Mouse (Mus musculus) brain, adult 2 months (tissue): ENCODE results near the gene Rere.
A peak's percentile ranks its signal among the peaks of the same experiment; 100 is the strongest.

Experiments
- DNase-seq: peaks from one replicate; pipeline ENCODE4 v3.0.0; 2011; ENCODE audit warnings: low read depth, low spot score

The Rere gene

DNA sequence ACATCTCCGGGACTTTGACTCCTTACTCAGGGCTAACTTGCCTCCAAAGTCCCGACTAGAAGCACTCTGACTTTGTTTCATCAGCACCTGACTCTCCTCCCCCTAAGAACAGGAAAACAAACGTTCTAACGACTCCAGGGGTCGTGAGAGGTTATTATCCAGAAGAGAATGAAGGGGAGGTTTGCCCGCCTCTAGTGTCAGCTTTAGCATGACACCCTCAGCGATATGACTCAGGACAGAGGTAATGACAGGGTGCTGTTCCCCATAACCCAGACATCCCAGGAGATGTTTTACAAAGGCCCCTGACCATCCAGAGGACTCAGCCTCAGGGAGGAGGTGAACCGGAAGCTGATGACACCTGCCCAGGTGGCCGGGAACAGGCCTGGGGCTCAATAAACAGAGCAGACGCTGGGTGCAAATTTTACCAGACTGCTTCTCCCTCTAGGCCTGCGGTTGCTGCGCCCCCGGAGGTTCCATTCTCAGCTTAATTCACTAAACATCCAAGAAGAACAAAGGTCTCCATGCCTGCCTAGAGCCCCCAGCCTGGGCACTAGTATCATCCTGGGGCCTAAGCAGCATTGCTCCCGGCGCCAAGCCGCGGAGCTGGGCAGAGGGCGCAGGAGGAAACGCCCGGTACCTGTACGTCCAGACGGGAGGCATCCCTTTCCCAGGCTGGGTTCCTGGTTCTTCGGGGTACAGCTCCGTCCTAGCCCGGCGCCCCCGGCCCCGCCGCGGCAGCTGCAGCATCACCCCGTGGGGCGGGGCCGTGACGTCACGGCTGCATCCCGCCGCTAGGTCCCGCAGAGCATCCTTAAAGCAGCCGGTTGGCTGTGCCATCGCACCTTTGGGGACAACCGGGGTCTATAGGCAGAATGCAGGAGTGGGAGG, 370.2 kb downstream of the Rere start, which contains the start of gene Slc45a1:
Slc45a1 (minus strand) TSS at position 785 of the 888 bp plus-strand sequence.
- peak; percentile 84 for DNase-seq

DNA sequence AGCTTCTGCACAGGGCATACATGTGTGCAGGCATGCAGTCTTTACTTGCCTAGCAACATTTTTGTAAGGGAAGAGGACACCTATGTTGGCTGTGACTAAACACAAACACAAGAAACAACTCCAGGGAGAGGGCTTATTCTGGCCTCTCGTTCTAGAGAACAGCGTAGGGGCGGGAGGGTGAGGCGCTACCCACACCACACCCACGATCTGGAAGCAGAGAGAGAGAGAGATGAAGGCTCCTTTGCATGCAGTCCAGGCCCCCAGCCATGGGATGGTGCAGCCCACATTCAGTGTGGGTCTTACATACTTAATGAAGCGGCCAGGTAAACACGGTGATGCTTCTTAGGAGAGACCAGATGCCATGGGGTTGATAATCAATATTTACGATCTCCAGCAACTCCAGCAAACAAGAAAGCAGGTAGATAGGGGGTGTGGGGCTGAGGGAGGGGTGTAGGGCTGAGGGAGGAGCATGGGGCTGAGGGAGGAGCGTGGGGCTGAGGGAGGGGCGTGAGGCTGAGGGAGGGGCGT, 371.7 kb downstream of the Rere start:
- DNase-seq: no peak

DNA sequence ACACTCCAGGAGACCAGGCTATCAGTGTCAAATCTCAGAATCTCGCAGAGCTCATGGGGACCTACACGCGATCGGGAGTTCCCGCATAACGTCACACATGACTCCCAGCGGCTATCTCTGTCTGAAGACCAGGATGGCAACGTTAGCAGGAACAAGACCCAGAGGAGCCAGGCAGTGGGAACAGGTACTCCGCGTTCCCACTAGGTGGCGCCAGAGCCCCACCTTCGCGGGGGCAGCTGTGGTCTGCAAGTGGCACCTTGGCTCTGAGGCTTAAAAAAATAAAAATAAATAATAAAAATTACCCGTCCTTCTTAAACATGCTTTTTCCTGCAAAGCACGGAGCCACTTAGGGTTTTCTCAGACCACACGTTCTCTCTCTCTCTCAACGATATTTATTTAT, 374.5 kb downstream of the Rere start:
- DNase-seq: peak; percentile 90

DNA sequence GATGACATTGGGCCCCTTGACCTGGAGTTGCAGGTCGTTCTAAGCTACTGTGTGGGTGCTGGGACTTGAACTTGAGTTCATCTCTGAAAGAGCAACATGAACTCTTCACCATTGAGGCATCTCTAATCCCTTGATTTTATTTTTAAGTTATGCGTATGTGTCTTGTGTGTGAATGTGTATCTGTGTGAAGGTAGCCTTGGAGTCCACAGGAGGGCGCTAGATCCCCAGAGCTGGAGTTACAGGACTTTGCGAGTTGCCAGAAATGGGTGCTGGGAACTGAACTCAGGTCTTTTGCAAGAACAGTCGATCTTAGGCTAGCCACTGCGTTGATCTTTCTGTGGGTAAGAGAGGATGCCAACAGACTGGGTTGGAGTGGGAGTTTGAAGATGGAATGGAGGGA, 375.1 kb downstream of the Rere start:
- peak; percentile 37 for DNase-seq

DNA sequence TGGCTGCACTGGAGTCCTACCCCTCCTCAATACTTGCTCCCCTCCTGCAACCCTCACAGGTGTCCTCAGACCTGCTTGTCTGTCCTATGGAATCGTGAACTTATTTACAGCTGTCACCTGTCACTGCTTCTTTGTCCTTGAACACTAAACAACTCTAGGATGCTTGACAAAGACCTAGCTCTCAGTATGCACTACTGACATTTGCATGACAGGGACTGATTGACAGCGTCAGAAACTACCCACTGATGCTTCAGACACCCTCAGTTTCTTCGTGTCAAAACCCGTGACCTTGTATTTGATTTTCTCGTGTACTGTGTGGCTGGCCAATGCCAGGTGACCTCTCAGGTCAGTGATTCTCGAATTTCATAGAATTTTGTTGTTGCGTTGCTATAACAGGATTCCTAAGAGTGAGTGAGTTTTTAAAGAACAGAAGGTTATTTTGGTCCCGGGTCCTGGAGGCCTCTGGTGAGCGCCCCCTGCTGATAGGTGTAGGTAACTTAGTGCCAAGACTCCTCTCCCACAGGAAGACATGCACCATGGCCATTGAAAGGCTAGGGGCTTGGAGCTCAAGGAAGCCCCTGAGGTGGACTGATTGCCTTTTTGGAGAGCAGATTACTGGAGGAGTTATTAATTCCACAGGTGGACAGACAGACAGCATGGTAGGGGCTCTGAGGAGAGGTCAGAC, 378.6 kb downstream of the Rere start:
- DNase-seq: no peak

DNA sequence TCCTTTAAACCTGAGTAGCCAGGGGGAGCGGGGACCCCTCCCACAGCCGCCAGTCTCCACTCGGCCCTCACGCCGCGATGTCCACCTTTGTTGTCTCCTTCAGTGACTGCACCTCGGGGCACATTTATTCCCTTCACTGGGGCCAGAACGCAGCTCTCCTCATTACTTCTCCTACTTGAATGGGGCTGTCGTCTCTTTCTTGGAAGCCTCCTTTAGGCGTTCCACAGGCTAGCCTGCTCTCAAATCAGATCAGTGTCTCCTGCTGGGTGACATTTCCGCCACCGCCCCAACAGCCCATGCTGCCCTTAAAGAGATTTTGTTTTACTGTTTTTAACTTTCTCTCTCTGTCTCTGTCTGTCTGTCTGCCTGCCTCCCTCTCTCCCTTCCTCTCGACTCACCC, 380.4 kb downstream of the Rere start:
- no peak for DNase-seq

DNA sequence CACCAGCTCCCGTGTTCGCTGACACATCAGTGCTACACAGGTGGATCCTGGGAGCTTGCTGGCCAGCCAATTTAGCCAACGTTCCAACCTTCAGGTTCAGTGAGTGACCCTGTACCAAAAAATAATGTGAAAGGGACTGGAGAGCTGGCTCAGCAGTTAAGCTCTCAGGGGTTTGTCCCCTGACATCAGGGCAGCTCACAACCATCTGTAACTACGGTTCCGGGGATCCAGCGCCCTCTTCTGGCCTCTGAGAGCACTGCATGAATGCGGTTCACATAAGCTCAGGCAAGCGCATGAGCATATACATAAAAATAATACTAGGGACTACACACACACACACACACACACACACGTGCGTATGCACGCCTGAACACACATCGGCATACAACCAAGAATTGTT, 381.7 kb downstream of the Rere start:
- no peak for DNase-seq

DNA sequence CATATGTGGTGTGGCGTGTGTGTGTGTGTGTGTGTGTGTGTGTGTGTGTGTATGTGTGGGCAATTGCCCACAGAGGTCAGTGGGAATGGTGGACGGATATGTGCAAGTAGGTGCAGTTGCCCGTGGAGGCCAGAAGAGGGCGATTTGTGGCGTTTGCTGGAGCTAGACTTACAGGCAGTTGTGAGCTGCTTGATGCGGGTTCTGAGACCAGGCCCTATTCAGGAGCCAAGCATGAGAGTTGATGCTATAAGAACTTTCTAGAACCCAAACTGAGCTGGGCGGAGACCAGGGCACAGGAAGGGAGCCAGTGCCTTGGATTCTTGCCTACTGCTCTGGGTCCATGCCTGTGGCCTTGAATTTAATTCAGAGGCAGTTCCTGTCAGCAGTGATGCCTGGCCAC, 383.3 kb downstream of the Rere start:
- no peak for DNase-seq

DNA sequence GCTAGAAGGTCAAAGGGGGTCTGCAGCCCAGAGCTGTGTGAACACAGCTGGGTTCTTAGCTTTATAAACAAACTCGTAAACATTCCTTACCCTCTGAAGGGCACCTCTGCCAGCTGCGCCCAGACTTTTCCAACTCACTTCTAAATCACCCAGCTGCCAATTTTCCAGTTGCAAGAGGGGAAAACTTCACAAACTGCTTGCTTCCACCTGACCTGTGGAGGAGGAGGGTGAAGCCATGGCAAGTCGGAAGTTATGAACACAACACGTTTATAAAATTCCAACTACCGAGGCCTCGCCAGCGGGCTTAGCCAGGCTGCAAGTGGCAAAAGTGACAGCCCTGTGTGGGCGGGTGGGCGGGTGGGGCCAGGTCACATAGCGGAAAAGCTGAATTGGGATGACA, 384.4 kb downstream of the Rere start:
- no peak for DNase-seq
